Mouse (Mus musculus): ENCODE measurements at regions not wholly inside any gene's neighbourhood (a gene's known extent, or its start where the extent isn't known, plus 50 kb on each side); places are given as distances from the start of the nearest gene placed in this dataset.

- Histone ChIP-seq H3K4me2 (ENCODE audit: low read length) (peak overlapping the region; percentile 60), H3K9me3 (replicated peaks; ENCODE audit: control insufficient read depth, low read length, poor library complexity, severe bottlenecking) (no peaks in the 10 kb centered on the region), H3K4me3 (ENCODE audit: low read depth, low read length) (peak overlapping the region; percentile 34), H3K27me3 (ENCODE audit: control insufficient read depth, insufficient read depth, low read depth, low read length) (no peaks in the 10 kb centered on the region), H3K4me1 (ENCODE audit: control insufficient read depth, insufficient read depth, low read length) (peaks cover 21% of the 10 kb centered on the region), H3K9ac (ENCODE audit: low read depth, low read length) (peak overlapping the region; percentile 55), H3K36me3 (ENCODE audit: control insufficient read depth, insufficient read depth, low read length) (no peaks in the 10 kb centered on the region), H3K27ac (ENCODE audit: low read length) (peak overlapping the region; percentile 80)
- 4% methylated on average over 17 of the region's 17 CpGs for WGBS
- peak; percentile 46 for ATAC-seq
These were observed 272.7 kb downstream of the Gm11146 start for GRCm38 (mm10) chr16:77329160-77329691.

DNA sequence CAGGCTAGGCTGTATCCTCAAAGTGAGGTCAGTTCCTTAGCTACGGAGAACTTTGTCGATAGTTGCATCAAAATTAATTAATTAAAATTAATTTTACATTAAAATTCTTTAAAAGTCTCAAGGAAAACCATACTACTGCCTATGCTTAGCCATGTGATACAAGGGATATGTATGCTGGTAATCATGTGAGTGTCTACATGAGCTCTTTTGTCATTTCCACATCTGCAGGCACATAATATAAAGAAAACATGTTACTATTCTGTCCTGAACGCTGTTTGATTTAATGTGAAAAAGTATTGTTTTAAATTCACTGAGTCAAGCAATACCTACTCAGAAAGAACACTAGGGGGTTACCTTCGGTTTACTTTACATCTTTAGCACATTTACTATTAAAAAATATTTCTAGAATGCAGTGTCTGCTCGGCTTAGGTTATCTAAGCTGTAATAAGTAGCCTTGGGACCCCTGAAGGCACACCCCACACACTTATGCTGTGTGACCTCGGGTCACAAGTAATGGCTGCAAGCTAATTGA is 273.2 kb downstream of the Gm11146 start:
- Histone ChIP-seq H3K27me3 (ENCODE audit: control insufficient read depth, insufficient read depth, low read depth, low read length) (no peaks in the 10 kb centered on the region), H3K4me2 (ENCODE audit: low read length) (peak overlapping the region; percentile 60), H3K4me1 (ENCODE audit: control insufficient read depth, insufficient read depth, low read length) (peaks cover 21% of the 10 kb centered on the region), H3K27ac (ENCODE audit: low read length) (peak overlapping the region; percentile 80), H3K36me3 (ENCODE audit: control insufficient read depth, insufficient read depth, low read length) (no peaks in the 10 kb centered on the region), H3K9ac (ENCODE audit: low read depth, low read length) (peak overlapping the region; percentile 55; the same call in 1 of the 2 replicates), H3K4me3 (ENCODE audit: low read depth, low read length) (peak overlapping the region; percentile 34), H3K9me3 (replicated peaks; ENCODE audit: control insufficient read depth, low read length, poor library complexity, severe bottlenecking) (no peaks in the 10 kb centered on the region)
- peak; percentile 69 for ATAC-seq
- WGBS: 15% methylated on average over 6 of the region's 6 CpGs

DNA sequence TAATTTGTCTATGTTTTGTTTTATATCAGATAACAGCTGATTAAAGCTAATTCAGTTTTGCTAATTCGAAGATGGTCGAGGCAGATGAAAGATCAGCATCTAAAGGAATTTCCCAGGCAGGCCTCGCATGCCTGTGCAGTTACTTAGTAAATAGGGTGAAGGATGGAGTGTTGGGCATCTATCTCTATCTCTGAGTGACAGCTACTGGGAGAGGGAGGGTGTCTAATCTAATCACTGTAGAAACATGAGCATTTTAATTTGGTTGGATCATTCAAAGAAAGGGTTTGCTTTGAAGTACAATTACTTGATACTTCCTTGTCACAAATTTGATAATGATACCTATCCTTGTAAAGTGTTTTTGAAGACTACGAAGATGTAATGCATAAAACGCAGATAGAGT is 273.8 kb downstream of the Gm11146 start:
- WGBS: 42% methylated on average over 5 of the region's 5 CpGs
- Histone ChIP-seq H3K4me1 (ENCODE audit: control insufficient read depth, insufficient read depth, low read length) (peaks cover 21% of the 10 kb centered on the region), H3K4me3 (ENCODE audit: low read depth, low read length) (no peak overlapping the region), H3K36me3 (ENCODE audit: control insufficient read depth, insufficient read depth, low read length) (no peaks in the 10 kb centered on the region), H3K9me3 (replicated peaks; ENCODE audit: control insufficient read depth, low read length, poor library complexity, severe bottlenecking) (no peaks in the 10 kb centered on the region), H3K9ac (ENCODE audit: low read depth, low read length) (no peak overlapping the region), H3K27me3 (ENCODE audit: control insufficient read depth, insufficient read depth, low read depth, low read length) (no peaks in the 10 kb centered on the region), H3K27ac (ENCODE audit: low read length) (no peak overlapping the region), H3K4me2 (ENCODE audit: low read length) (no peak overlapping the region; the same call in 1 of the 2 replicates)
- no peak for ATAC-seq

GRCm38 (mm10) chr16:77322338-77322737 is 279.6 kb downstream of the Gm11146 start:
- Histone ChIP-seq H3K9me3 (replicated peaks; ENCODE audit: control insufficient read depth, low read length, poor library complexity, severe bottlenecking) (no peaks in the 10 kb centered on the region), H3K9ac (ENCODE audit: low read depth, low read length) (no peak overlapping the region), H3K4me3 (ENCODE audit: low read depth, low read length) (no peak overlapping the region), H3K27me3 (ENCODE audit: control insufficient read depth, insufficient read depth, low read depth, low read length) (no peaks in the 10 kb centered on the region), H3K36me3 (ENCODE audit: control insufficient read depth, insufficient read depth, low read length) (no peaks in the 10 kb centered on the region), H3K4me1 (ENCODE audit: control insufficient read depth, insufficient read depth, low read length) (no peaks in the 10 kb centered on the region), H3K27ac (ENCODE audit: low read length) (no peak overlapping the region), H3K4me2 (ENCODE audit: low read length) (no peak overlapping the region)
- 24% methylated on average over 5 of the region's 5 CpGs for WGBS
- no peak for ATAC-seq

DNA sequence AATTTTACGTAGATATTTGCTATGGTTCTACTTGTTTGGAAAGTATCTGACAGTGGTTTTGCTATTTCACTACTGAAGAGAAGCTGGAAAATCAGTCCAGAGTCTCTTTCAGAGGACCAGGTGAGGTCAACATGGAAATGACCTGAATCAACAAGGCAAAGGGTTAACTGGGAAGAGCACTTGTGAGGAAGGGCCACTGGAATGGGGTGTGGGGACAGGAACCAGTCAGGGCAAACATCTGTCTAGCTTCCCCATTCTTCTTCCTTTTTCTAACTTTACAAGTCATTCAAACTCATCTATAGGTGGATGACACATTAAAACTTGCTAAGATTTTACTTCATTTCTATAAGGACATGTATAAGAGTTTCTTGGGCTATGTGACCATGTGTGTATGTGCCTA is 283.7 kb downstream of the Gm11146 start:
- no peak overlapping the region for H3K9ac ChIP-seq (ENCODE audit: low read depth, low read length)
- no peaks in the 10 kb centered on the region for H3K4me1 ChIP-seq (ENCODE audit: control insufficient read depth, insufficient read depth, low read length)
- no peak overlapping the region for H3K4me3 ChIP-seq (ENCODE audit: low read depth, low read length)
- ATAC-seq: no peak
- no peak overlapping the region for H3K27ac ChIP-seq (ENCODE audit: low read length)
- H3K36me3 ChIP-seq (ENCODE audit: control insufficient read depth, insufficient read depth, low read length): no peaks in the 10 kb centered on the region
- H3K27me3 ChIP-seq (ENCODE audit: control insufficient read depth, insufficient read depth, low read depth, low read length): no peaks in the 10 kb centered on the region
- H3K9me3 ChIP-seq (replicated peaks; ENCODE audit: control insufficient read depth, low read length, poor library complexity, severe bottlenecking): no peaks in the 10 kb centered on the region
- H3K4me2 ChIP-seq (ENCODE audit: low read length): no peak overlapping the region
- whole genome bisulfite sequencing: 92% methylated on average over 1 of the region's 1 CpGs

- 69% methylated on average over 1 of the region's 1 CpGs for WGBS
- H3K4me3 ChIP-seq (ENCODE audit: low read depth, low read length): no peak overlapping the region
- no peaks in the 10 kb centered on the region for H3K36me3 ChIP-seq (ENCODE audit: control insufficient read depth, insufficient read depth, low read length)
- no peak overlapping the region for H3K9ac ChIP-seq (ENCODE audit: low read depth, low read length)
- H3K9me3 ChIP-seq (replicated peaks; ENCODE audit: control insufficient read depth, low read length, poor library complexity, severe bottlenecking): no peaks in the 10 kb centered on the region
- ATAC-seq: no peak
- H3K27ac ChIP-seq (ENCODE audit: low read length): no peak overlapping the region
- no peaks in the 10 kb centered on the region for H3K27me3 ChIP-seq (ENCODE audit: control insufficient read depth, insufficient read depth, low read depth, low read length)
- H3K4me2 ChIP-seq (ENCODE audit: low read length): no peak overlapping the region
- H3K4me1 ChIP-seq (ENCODE audit: control insufficient read depth, insufficient read depth, low read length): no peaks in the 10 kb centered on the region
These were observed 286.5 kb downstream of the Gm11146 start for GRCm38 (mm10) chr16:77315354-77315753.

GRCm38 (mm10) chr16:77313195-77313594 is 288.7 kb downstream of the Gm11146 start:
- H3K4me1 ChIP-seq (ENCODE audit: control insufficient read depth, insufficient read depth, low read length): no peaks in the 10 kb centered on the region
- no peak overlapping the region for H3K4me2 ChIP-seq (ENCODE audit: low read length)
- no peaks in the 10 kb centered on the region for H3K36me3 ChIP-seq (ENCODE audit: control insufficient read depth, insufficient read depth, low read length)
- no peaks in the 10 kb centered on the region for H3K27me3 ChIP-seq (ENCODE audit: control insufficient read depth, insufficient read depth, low read depth, low read length)
- no peak overlapping the region for H3K27ac ChIP-seq (ENCODE audit: low read length)
- H3K4me3 ChIP-seq (ENCODE audit: low read depth, low read length): no peak overlapping the region
- ATAC-seq: no peak
- H3K9ac ChIP-seq (ENCODE audit: low read depth, low read length): no peak overlapping the region
- no peaks in the 10 kb centered on the region for H3K9me3 ChIP-seq (replicated peaks; ENCODE audit: control insufficient read depth, low read length, poor library complexity, severe bottlenecking)

DNA sequence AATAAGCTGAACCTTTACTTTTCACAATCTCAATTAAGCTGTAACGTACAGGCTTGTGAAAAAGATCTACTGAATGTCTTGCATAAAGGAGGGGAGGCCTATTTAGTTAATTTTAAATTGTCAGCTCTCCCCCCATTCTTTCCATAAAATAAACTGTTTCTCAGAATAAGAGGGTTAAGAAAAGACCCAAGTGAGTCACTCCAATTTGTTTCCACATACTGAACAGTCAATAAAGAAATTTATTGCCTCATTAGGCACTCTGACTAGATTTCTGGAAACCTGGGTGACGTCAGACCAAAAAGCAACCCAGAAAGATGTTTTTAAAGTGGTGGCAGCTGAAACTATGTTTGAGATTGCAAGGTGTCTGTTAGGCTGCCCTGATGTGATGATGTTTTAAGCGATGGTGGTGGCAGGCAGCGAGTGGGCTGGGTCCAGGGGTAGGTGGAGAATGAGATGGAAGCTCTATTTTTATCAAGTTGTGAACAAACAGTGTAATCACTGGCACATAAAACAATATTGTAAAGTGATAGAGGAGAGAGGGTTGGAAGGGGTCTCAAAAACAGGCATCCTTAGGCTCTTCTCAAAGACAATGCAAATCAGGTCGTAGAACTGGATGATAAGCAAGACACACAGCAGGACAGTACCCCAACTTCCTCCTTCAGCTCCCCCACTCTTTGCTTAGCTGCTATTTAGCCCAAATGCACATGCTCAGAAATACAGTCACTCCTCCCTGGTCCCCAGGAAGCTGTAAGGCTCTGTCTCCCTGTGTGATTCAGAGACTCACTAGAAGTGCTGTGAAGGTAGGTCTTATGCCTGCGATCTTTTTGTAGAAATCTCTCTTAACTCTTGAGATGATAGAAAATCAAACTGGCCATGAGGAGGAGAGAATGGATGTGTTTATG is 288.0 kb downstream of the Usp25 start:
- H3K4me3 ChIP-seq (ENCODE audit: low read depth, low read length): no peak overlapping the region
- H3K27ac ChIP-seq (ENCODE audit: low read length): no peak overlapping the region
- no peaks in the 10 kb centered on the region for H3K36me3 ChIP-seq (ENCODE audit: control insufficient read depth, insufficient read depth, low read length)
- WGBS: 72% methylated on average over 6 of the region's 6 CpGs
- ATAC-seq: no peak
- H3K4me2 ChIP-seq (ENCODE audit: low read length): no peak overlapping the region
- H3K9me3 ChIP-seq (replicated peaks; ENCODE audit: control insufficient read depth, low read length, poor library complexity, severe bottlenecking): no peaks in the 10 kb centered on the region
- H3K9ac ChIP-seq (ENCODE audit: low read depth, low read length): no peak overlapping the region
- H3K27me3 ChIP-seq (ENCODE audit: control insufficient read depth, insufficient read depth, low read depth, low read length): no peaks in the 10 kb centered on the region
- 0 out of 2 replicates have a peak, but pooled peaks cover 2% of the 10 kb centered on the region for H3K4me1 ChIP-seq (ENCODE audit: control insufficient read depth, insufficient read depth, low read length)

DNA sequence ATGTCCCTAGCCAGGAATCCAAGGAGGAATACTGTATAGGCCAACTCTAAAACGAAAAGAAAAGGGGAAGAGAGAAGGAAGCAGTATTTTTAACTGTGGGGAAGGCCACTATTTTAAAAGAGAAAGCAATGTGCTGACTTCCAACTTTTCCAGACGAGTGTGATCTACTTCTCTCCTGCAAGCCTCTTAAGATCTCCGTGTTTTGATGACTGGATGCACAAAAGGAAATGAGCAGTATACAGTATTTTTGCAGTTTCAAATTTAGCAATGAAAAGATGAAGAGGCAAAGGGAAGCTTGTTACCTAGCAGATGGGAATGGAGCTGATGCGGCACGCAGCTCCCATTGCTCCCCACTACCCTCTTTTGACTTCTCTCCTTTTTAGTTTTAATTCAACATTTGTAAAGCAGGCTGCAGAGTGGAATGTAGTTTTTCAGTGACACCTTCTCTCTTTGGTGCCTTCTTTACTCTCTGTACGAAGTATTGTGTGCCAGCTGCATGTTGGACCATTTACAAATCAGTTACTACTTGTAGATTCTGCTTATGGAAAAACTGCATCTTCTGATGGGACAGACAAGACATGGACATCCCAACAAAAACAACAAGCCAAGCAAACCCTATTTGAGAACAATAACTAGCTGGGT is 287.2 kb downstream of the Usp25 start:
- Histone ChIP-seq H3K4me1 (ENCODE audit: control insufficient read depth, insufficient read depth, low read length) (0 out of 2 replicates have a peak, but pooled peaks cover 2% of the 10 kb centered on the region), H3K36me3 (ENCODE audit: control insufficient read depth, insufficient read depth, low read length) (no peaks in the 10 kb centered on the region), H3K9ac (ENCODE audit: low read depth, low read length) (no peak overlapping the region), H3K27me3 (ENCODE audit: control insufficient read depth, insufficient read depth, low read depth, low read length) (no peaks in the 10 kb centered on the region), H3K4me3 (ENCODE audit: low read depth, low read length) (no peak overlapping the region), H3K9me3 (replicated peaks; ENCODE audit: control insufficient read depth, low read length, poor library complexity, severe bottlenecking) (no peaks in the 10 kb centered on the region), H3K4me2 (ENCODE audit: low read length) (no peak overlapping the region), H3K27ac (ENCODE audit: low read length) (no peak overlapping the region)
- WGBS: 70% methylated on average over 6 of the region's 6 CpGs
- ATAC-seq: no peak
